Mouse (Mus musculus) spleen, postnatal 4 days (tissue): ENCODE results near the gene Ttc9.

ENCODE experiments used
- DNase-seq, 2 experiments: peaks; one replicate each; pipeline ENCODE4 v3.0.0; 2022; ENCODE audit warnings: low spot score in 2 of 2

Ttc9 gene

GRCm38 (mm10) chr12:81630915-81631660, at the start of gene Ttc9:
Ttc9 (plus strand) TSS chr12:81631249.
- DNase-seq: no peak

- DNase-seq: peak; percentile 94 to 95
Observed at GRCm38 (mm10) chr12:81594902-81595671, 36.0 kb upstream of the Ttc9 start, which contains the start of gene Med6. Med6 (minus strand) TSS chr12:81595008.

- DNase-seq: no peak
Observed at GRCm38 (mm10) chr12:81596547-81597262, 34.3 kb upstream of the Ttc9 start.

- no peak for DNase-seq
Observed at GRCm38 (mm10) chr12:81604995-81605784, 25.9 kb upstream of the Ttc9 start.

GRCm38 (mm10) chr12:81609445-81609844, 21.6 kb upstream of the Ttc9 start:
- DNase-seq: no peak

GRCm38 (mm10) chr12:81615807-81616206, 15.2 kb upstream of the Ttc9 start:
- DNase-seq: no peak

GRCm38 (mm10) chr12:81616980-81617379, 14.1 kb upstream of the Ttc9 start:
- no peak for DNase-seq

- peak; percentile 55 to 85 for DNase-seq
Observed at GRCm38 (mm10) chr12:81619302-81619701, 11.7 kb upstream of the Ttc9 start.

- DNase-seq: no peak
Observed at GRCm38 (mm10) chr12:81623377-81623776, 7.7 kb upstream of the Ttc9 start.

GRCm38 (mm10) chr12:81626226-81626861, 4.7 kb upstream of the Ttc9 start:
- no peak for DNase-seq

- DNase-seq: no peak
Observed at GRCm38 (mm10) chr12:81627426-81627825, 3.6 kb upstream of the Ttc9 start.

- DNase-seq: no peak
Observed at GRCm38 (mm10) chr12:81628091-81628490, 3.0 kb upstream of the Ttc9 start.

- DNase-seq: no peak
Observed at GRCm38 (mm10) chr12:81630520-81630914, 532 bp upstream of the Ttc9 start.

- no peak for DNase-seq
Observed at GRCm38 (mm10) chr12:81631661-81632401, 782 bp downstream of the Ttc9 start.

- no peak for DNase-seq
Observed at GRCm38 (mm10) chr12:81633246-81633645, 2.2 kb downstream of the Ttc9 start.

- DNase-seq: no peak
Observed at GRCm38 (mm10) chr12:81640656-81641055, 9.6 kb downstream of the Ttc9 start.

- no peak for DNase-seq
Observed at GRCm38 (mm10) chr12:81642361-81643082, 11.5 kb downstream of the Ttc9 start.

- no peak for DNase-seq
Observed at GRCm38 (mm10) chr12:81646811-81647210, 15.8 kb downstream of the Ttc9 start.

GRCm38 (mm10) chr12:81653344-81653743, 22.3 kb downstream of the Ttc9 start:
- no peak for DNase-seq

- DNase-seq: no peak
Observed at GRCm38 (mm10) chr12:81657321-81657720, 26.3 kb downstream of the Ttc9 start.
